Mouse (Mus musculus): Measurements from ENCODE around the gene Esrrg. TPM values are rescaled to one million over a fixed set of nuclear protein-coding genes. Genes with fewer than 3 reads are reported as not detected.

The Esrrg gene
- polyA plus RNA-seq, 1 experiment from 2014 or later: 27.1 TPM

DNA sequence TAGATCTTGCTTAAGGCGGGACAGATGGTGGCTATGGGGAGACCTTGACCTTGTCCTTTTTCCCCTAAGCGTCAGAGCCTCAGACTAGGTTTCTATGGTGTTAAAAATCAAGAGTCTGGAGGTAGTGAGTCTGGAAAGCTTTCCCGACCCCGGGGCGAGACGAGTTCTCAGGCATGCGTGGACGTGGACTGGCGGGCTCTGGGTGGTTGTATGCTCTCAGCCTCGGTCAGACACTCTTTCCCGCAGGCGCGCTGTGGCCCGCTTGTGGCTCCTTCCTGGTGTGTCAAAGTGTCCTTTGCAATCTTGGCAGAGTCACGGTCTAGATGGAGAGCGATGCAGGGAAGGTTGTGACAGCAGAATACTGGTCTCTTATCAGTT is 1.3 kb downstream of the Esrrg start:
- H3K4me3 ChIP-seq (replicated peaks): peak overlapping the region; percentile 58
- H3K4me2 ChIP-seq: peak overlapping the region; percentile 95
- H3K27me3 ChIP-seq: peaks cover 72% of the 10 kb centered on the region
- WGBS: 5% methylated on average over 16 of the region's 16 CpGs
- H3K9ac ChIP-seq: peak overlapping the region; percentile 55
- H3K27ac ChIP-seq: peak overlapping the region; percentile 56; the same call in 1 of the 2 replicates
- peaks cover 74% of the 10 kb centered on the region for H3K4me1 ChIP-seq
- ATAC-seq (replicated peaks; ENCODE audit: low FRiP score): no peak
- H3K36me3 ChIP-seq: no peaks in the 10 kb centered on the region
- H3K9me3 ChIP-seq (replicated peaks): no peaks in the 10 kb centered on the region

DNA sequence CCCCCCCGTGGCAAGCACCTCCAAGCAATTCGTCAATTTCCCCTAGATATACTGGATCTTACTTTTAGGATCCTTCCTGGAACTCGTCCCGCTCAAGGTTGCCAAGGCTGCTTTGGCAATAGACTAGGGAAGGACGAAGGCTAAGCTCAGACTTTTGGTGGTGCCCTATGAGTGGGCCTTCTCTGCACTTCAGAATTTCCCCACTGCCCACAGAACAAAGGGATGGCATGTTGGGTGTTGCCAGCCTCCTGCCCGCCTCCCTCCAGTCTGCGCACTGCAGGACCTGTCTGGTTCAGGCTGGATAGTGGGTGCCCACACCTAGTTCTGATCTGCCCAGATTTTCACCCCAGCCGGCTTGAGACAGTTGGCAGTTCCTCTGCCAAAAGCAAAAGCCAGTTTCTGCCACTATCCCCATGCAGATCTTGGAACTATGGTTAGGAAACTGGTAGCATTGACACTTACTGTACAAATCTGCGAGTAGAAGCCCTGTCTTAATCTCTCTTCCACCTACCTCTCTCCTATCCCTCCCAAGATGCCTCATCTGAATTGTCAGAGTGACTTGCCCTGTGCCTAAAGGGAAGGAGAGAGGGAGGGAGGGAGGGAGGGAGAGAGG is 1.9 kb downstream of the Esrrg start:
- H3K36me3 ChIP-seq: no peaks in the 10 kb centered on the region
- H3K27me3 ChIP-seq: peaks cover 66% of the 10 kb centered on the region
- H3K27ac ChIP-seq: 0 out of 2 replicates have a peak overlapping the region, but pooled peaks have one; percentile 56
- H3K9ac ChIP-seq: no peak overlapping the region; the same call in 1 of the 2 replicates
- H3K4me2 ChIP-seq: peak overlapping the region; percentile 95
- no peak for ATAC-seq (replicated peaks; ENCODE audit: low FRiP score)
- 43% methylated on average over 8 of the region's 9 CpGs for WGBS
- peak overlapping the region; percentile 58 for H3K4me3 ChIP-seq (replicated peaks)
- H3K9me3 ChIP-seq (replicated peaks): no peaks in the 10 kb centered on the region
- peaks cover 68% of the 10 kb centered on the region for H3K4me1 ChIP-seq

DNA sequence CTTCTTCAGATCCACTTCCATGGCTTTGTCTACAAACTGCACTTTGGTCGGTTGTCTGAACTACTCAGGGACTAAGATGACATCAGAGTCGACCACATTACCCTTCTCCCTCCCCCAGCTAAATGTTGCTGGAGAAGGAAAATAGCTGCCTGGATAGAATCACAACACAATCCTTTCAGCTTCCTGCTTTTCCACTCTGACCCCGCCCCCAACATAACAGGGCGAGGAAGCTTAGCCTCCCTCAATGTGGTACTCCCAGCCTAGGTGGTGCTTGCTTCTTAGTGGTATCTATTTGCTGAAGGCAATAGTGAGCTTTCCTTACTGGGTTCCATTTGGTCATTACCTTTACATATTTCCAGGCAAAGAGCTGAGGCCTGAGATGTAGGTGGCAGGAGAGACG is 3.3 kb downstream of the Esrrg start:
- no peak for ATAC-seq (replicated peaks; ENCODE audit: low FRiP score)
- Histone ChIP-seq H3K27me3 (peaks cover 51% of the 10 kb centered on the region), H3K27ac (no peak overlapping the region), H3K36me3 (no peaks in the 10 kb centered on the region), H3K4me1 (peaks cover 54% of the 10 kb centered on the region), H3K9ac (no peak overlapping the region), H3K9me3 (replicated peaks) (no peaks in the 10 kb centered on the region), H3K4me2 (no peak overlapping the region), H3K4me3 (replicated peaks) (no peak overlapping the region)
- 42% methylated on average over 5 of the region's 5 CpGs for WGBS

DNA sequence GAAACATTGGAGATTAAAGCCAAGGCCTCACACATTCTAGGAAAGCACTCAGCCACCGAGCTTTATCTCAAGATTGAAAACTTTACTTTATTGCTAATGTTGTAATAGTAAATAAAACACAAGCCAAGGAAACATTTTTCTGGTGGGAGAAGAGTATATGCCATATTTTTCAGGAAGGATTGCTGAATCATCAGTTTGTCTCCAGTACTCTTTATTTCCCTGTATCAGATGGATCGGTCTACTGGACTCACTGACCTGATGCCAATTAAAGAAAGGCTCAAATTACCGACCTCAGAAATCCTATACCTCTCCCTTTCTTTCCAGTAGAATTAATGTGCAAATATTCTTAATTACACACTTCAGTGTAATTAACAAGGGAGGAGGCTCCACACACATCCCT is 4.7 kb downstream of the Esrrg start:
- no peak overlapping the region for H3K4me3 ChIP-seq (replicated peaks)
- peaks cover 43% of the 10 kb centered on the region for H3K27me3 ChIP-seq
- H3K36me3 ChIP-seq: no peaks in the 10 kb centered on the region
- WGBS: 25% methylated on average over 3 of the region's 3 CpGs
- no peaks in the 10 kb centered on the region for H3K9me3 ChIP-seq (replicated peaks)
- H3K9ac ChIP-seq: no peak overlapping the region
- peaks cover 40% of the 10 kb centered on the region for H3K4me1 ChIP-seq
- H3K4me2 ChIP-seq: no peak overlapping the region
- H3K27ac ChIP-seq: no peak overlapping the region
- ATAC-seq (replicated peaks; ENCODE audit: low FRiP score): no peak

DNA sequence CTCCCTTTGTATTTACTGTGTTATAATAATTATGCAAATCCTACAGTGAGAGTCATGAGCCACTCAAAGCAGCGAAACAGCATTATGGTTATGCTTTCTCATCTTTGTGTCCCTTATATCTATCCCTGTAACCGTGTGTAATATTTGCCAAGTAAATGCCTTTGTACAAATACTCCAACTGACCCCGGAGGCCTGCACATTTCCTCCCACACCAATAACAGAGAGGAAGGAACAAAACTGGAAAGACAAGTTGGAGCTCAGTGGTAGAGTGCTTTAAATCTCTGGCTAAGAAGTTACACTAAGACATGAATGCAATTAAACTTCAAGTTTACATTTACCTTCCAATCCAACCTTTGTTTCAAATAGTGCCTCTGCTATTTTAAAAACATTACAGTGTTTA is 15.4 kb downstream of the Esrrg start:
- Histone ChIP-seq H3K9ac (no peak overlapping the region), H3K4me3 (replicated peaks) (no peak overlapping the region), H3K4me1 (0 out of 2 replicates have a peak, but pooled peaks cover 6% of the 10 kb centered on the region), H3K27ac (no peak overlapping the region), H3K36me3 (no peaks in the 10 kb centered on the region), H3K27me3 (no peaks in the 10 kb centered on the region), H3K9me3 (replicated peaks) (no peaks in the 10 kb centered on the region), H3K4me2 (no peak overlapping the region)
- ATAC-seq (replicated peaks; ENCODE audit: low FRiP score): no peak
- 43% methylated on average over 3 of the region's 3 CpGs for WGBS

DNA sequence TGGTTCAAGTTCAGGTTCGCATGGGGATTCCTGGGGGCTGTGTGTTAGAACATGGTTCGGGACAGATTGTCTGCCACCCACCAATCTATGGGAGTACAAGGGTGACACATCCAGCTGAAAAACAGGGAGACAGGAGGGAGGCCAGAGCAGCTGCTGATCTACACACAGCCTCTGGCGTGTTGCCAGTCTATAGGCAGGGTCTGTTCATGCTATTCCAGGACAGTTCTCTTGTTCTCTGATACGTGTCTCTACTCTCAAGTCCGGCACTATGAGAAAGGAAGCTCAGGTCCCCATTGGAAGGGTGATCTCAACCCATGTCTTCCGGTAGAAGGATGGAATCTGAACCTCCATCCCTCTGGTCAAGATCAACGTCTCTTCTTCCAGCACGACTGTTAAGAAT is 21.8 kb downstream of the Esrrg start:
- 83% methylated on average over 8 of the region's 8 CpGs for WGBS

DNA sequence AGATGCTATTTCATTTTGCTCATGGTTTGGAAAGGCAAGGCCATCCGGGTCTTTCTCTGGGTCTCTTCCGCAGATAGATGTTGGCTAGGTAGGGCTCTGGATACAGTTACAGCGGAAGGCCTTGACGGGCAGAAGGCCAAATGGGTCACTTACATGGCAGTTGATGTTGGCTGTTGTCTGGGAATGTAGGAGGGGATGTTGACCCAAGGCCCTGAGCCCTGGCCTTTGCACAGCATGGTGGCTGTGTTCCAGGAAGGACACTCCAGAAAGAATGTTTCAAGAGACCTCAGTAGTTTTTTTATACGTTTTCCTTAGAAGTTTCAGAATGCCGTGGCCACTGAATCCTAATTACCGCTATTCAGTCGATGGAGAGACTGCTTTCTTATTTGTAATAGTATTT is 22.9 kb downstream of the Esrrg start:
- 65% methylated on average over 8 of the region's 8 CpGs for WGBS
- no peaks in the 10 kb centered on the region for H3K9me3 ChIP-seq (replicated peaks)
- no peak for ATAC-seq (replicated peaks; ENCODE audit: low FRiP score)

More for the DNA sequence above, 21.8 kb downstream of the Esrrg start:
- Histone ChIP-seq H3K4me1 (no peaks in the 10 kb centered on the region), H3K36me3 (no peaks in the 10 kb centered on the region), H3K4me2 (no peak overlapping the region), H3K27me3 (no peaks in the 10 kb centered on the region), H3K27ac (no peak overlapping the region), H3K9me3 (replicated peaks) (no peaks in the 10 kb centered on the region), H3K9ac (no peak overlapping the region), H3K4me3 (replicated peaks) (no peak overlapping the region)
- ATAC-seq (replicated peaks; ENCODE audit: low FRiP score): no peak

DNA sequence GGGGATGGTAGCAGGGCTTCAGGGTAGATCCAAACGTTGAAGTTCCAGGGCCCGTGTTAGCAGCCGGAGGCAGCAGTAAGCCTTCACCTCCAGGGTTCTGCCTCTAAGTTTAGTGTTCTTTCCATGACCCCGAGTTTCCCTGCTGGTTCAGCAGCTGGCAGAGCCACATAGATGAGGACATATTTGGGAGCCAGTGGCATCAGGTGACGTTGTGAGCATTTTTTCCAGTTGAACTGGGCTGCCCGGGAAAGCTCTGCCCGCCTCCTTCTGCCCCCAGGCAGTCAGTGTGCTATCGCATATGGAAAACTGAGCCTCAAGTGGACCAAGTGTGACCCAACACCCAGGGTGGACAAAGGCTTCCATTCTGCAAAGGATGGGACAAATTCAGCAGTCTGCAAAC is 36.7 kb downstream of the Esrrg start:
- ATAC-seq (replicated peaks; ENCODE audit: low FRiP score): no peak
- H3K9me3 ChIP-seq (replicated peaks): no peaks in the 10 kb centered on the region
- no peaks in the 10 kb centered on the region for H3K36me3 ChIP-seq
- H3K4me1 ChIP-seq: no peaks in the 10 kb centered on the region
- H3K4me3 ChIP-seq (replicated peaks): no peak overlapping the region
- H3K9ac ChIP-seq: no peak overlapping the region
- 85% methylated on average over 8 of the region's 8 CpGs for WGBS
- no peak overlapping the region for H3K4me2 ChIP-seq
- no peaks in the 10 kb centered on the region for H3K27me3 ChIP-seq
- no peak overlapping the region for H3K27ac ChIP-seq

More for the DNA sequence above, 22.9 kb downstream of the Esrrg start:
- Histone ChIP-seq H3K4me1 (no peaks in the 10 kb centered on the region), H3K27me3 (no peaks in the 10 kb centered on the region), H3K27ac (no peak overlapping the region), H3K9ac (no peak overlapping the region), H3K4me2 (no peak overlapping the region), H3K36me3 (no peaks in the 10 kb centered on the region), H3K4me3 (replicated peaks) (no peak overlapping the region)

DNA sequence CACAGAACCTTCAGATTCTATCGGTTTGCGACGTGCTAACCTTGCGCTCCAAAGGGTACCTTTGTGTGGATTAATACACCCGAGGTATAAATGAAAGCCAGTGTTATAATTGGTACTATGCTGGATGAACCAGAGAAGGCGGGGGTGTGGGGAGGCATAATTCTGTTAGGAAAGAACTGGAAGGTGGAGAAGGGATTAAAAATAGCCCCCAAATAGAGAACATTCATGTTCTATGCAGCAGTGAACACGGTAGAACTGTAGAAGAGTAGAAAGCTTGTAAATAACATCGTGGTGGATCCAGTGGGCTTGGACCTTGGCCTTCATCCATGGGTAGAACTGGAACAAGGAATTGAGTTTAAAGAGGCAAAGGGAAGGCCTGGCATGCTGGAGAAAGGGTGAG is 40.0 kb downstream of the Esrrg start:
- Histone ChIP-seq H3K27ac (no peak overlapping the region), H3K36me3 (no peaks in the 10 kb centered on the region), H3K27me3 (no peaks in the 10 kb centered on the region), H3K4me2 (no peak overlapping the region), H3K4me3 (replicated peaks) (no peak overlapping the region), H3K9ac (no peak overlapping the region), H3K9me3 (replicated peaks) (no peaks in the 10 kb centered on the region), H3K4me1 (peaks cover 23% of the 10 kb centered on the region)
- WGBS: 94% methylated on average over 8 of the region's 8 CpGs
- no peak for ATAC-seq (replicated peaks; ENCODE audit: low FRiP score)

DNA sequence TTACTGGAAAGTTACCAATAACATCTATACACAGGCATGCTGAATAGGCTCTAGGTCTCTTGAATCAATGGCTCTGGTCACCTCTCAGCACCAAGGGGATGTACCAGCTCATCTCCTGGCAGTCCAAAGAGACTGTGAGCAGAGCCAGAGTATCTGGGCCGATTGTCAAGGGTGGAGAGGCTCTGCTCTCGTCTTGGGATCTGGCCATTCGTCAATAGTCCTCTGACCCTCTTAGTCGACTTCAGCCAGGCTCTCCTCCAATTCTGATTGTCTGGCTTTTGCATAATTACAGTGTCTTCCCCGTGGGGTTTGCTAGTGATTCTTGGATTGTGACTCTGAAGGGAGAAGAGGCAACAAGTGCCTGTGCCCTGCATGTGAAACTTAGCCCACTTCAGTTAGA is 41.3 kb downstream of the Esrrg start:
- Histone ChIP-seq H3K9me3 (replicated peaks) (no peaks in the 10 kb centered on the region), H3K9ac (no peak overlapping the region), H3K27ac (no peak overlapping the region), H3K4me1 (peaks cover 23% of the 10 kb centered on the region), H3K27me3 (no peaks in the 10 kb centered on the region), H3K4me2 (no peak overlapping the region), H3K4me3 (replicated peaks) (no peak overlapping the region), H3K36me3 (no peaks in the 10 kb centered on the region)
- WGBS: 51% methylated on average over 5 of the region's 5 CpGs
- no peak for ATAC-seq (replicated peaks; ENCODE audit: low FRiP score)

DNA sequence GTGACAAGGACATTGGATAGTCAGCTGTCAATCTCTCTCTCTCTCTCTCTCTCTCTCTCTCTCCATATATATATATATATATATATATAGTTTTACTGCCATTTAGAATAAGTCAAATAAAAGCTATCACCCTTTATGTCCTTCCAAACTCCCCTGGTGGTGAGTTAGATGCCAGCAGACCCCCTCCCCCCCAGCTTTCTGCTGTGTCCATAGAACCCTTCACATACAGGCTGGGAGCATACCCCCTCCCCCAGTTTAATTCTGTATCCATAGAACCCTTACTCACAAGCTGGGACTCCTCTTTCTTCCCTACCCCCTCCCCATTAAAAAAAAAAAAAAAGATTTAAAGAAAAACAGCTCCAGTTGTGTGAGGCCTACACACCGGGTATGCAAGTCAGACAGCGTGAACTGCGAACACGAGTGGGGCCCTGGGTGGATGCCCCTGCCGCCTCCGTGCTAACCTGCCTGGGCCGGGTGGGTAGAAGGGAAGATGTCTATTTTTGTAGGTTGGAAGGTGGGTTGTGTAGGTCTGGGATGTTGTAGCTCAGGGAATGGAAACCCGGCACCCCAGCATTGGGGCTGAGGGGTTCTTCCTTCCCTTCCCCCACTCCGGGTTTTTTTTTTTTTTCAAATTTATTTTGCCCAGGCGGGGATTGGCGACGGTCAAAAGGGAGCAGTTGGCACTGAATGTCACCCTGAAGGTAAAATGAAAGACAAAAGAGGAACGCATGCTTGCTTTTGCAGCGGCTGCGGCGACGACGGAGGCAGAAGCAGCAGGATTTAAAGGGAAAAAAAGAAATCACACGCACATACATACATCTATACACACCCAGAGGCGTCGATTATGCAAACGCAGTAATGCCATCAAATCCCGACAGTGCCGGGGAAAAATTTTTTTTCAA is 42.4 kb downstream of the Esrrg start:
- Histone ChIP-seq H3K9me3 (replicated peaks) (no peaks in the 10 kb centered on the region), H3K4me2 (peak overlapping the region; percentile 97), H3K4me3 (replicated peaks) (peak overlapping the region; percentile 67), H3K9ac (peak overlapping the region; percentile 68), H3K36me3 (no peaks in the 10 kb centered on the region), H3K4me1 (peaks cover 23% of the 10 kb centered on the region), H3K27ac (0 out of 2 replicates have a peak overlapping the region, but pooled peaks have one; percentile 9), H3K27me3 (no peaks in the 10 kb centered on the region)
- 9% methylated on average over 24 of the region's 24 CpGs for WGBS
- peak; percentile 18; the same call in 1 of the 2 replicates for ATAC-seq (replicated peaks; ENCODE audit: low FRiP score)

DNA sequence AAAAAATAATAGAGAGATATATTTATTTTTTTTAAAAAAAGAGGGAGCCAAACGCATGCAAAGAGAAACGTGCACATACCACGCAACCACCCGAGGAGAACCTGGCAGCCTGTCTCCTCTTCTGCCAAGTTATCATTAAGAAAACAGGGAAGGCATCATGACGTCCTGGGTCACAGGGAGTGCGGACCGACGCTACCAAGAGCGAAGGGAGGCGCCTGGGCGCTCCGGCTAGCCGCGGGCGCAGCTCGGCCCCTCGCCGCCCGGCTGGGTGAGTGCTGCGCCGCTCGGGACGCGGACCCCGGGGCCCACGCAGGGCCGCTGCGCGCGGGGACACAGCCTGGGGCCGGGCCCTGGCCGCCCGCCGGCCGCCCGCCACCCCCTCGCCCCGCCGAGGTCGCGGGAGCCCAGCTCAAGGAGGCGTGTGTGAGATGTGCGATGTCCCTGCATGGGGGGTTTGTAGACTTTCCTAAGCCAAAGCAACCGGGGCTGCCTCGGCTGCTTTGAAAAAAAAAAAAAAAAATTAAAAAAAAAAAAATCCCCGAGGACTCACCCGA is 43.2 kb downstream of the Esrrg start:
- Histone ChIP-seq H3K4me3 (replicated peaks) (peak overlapping the region; percentile 67), H3K4me1 (peaks cover 23% of the 10 kb centered on the region), H3K9ac (peak overlapping the region; percentile 68), H3K27ac (peak overlapping the region; percentile 62; the same call in 1 of the 2 replicates), H3K4me2 (peak overlapping the region; percentile 97), H3K36me3 (no peaks in the 10 kb centered on the region), H3K27me3 (no peaks in the 10 kb centered on the region), H3K9me3 (replicated peaks) (no peaks in the 10 kb centered on the region)
- under 1% methylated on average over 47 of the region's 47 CpGs for WGBS
- ATAC-seq (replicated peaks; ENCODE audit: low FRiP score): peak; percentile 83
